In the genomic region with DNA sequence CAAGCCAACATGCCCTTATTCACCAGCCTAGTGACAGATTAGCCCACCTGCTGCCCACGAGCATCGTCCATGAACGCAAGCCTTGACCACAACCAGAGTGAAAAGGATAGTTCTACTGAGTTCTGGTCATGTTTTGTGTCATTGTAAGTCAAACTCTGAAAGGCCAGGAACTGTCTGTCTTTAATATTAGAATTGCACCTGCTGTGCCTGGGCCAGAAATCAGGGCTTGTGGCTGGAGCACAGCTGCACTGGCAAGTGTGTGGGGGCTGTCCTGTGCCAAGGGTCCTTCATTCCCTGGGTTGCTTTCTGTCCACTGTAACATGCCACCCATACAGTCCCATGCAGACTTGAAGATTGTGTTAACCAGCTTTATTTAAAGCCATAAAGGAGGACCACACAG, we compare ENCODE assay signal across 28 mouse cellular contexts.
"Had no signal": no experiment of that assay in that cellular context is flagged by ENCODE, and none has a peak within 500 bp of the region (broad histone marks: within the 10 kb centered on the region; RNA-seq: fewer than 3 reads in every experiment).

No protein-coding gene starts in this region.

- H3K36me3 ChIP-seq: limb, embryonic 10.5 days; limb, embryonic 12.5 days; limb, embryonic 13.5 days; limb, embryonic 15.5 days; liver, embryonic 12.5 days; liver, embryonic 13.5 days; liver, embryonic 15.5 days; lung, embryonic 15.5 days; midbrain, embryonic 10.5 days; midbrain, embryonic 12.5 days; midbrain, embryonic 13.5 days; midbrain, embryonic 15.5 days had no signal

- H3K9ac ChIP-seq: limb, embryonic 12.5 days; limb, embryonic 13.5 days; limb, embryonic 15.5 days; liver, embryonic 12.5 days; liver, embryonic 13.5 days; liver, embryonic 14.5 days; liver, embryonic 15.5 days; liver, postnatal 0 days; lung, embryonic 14.5 days; lung, embryonic 15.5 days; midbrain, embryonic 12.5 days; midbrain, embryonic 13.5 days; midbrain, embryonic 15.5 days had no signal

- DNase-seq: left cerebral cortex, postnatal 4 days; liver; liver, embryonic 13.5 days; liver, postnatal 0 days; lung, adult 18-20 months; lung, adult 2 months; lung, postnatal 10 days; lung, postnatal 14 days; lung, postnatal 36 days; lung, postnatal 4 days; midbrain, embryonic 14.5 days had no signal

- H3K4me2 ChIP-seq: limb, embryonic 12.5 days; limb, embryonic 13.5 days; limb, embryonic 15.5 days; liver, embryonic 11.5 days; liver, embryonic 12.5 days; liver, embryonic 13.5 days; liver, embryonic 15.5 days; lung, embryonic 14.5 days; lung, embryonic 15.5 days; midbrain, embryonic 11.5 days; midbrain, embryonic 12.5 days; midbrain, embryonic 13.5 days; midbrain, embryonic 15.5 days had no signal

- H3K4me3 ChIP-seq: limb, embryonic 10.5 days; limb, embryonic 12.5 days; limb, embryonic 13.5 days; limb, embryonic 15.5 days; liver, embryonic 12.5 days; liver, embryonic 13.5 days; liver, embryonic 15.5 days; lung, embryonic 15.5 days; megakaryocyte, embryonic 14.5 days; midbrain, embryonic 10.5 days; midbrain, embryonic 12.5 days; midbrain, embryonic 13.5 days; midbrain, embryonic 15.5 days had no signal

- H3K9me3 ChIP-seq: limb, embryonic 10.5 days; limb, embryonic 12.5 days; limb, embryonic 13.5 days; limb, embryonic 15.5 days; liver, embryonic 12.5 days; liver, embryonic 13.5 days; liver, embryonic 15.5 days; lung, embryonic 15.5 days; megakaryocyte, embryonic 14.5 days; midbrain, embryonic 10.5 days; midbrain, embryonic 12.5 days; midbrain, embryonic 13.5 days; midbrain, embryonic 15.5 days had no signal

- H3K27ac ChIP-seq: limb, embryonic 10.5 days; limb, embryonic 12.5 days; limb, embryonic 13.5 days; limb, embryonic 15.5 days; liver, embryonic 12.5 days; liver, embryonic 13.5 days; liver, embryonic 14.5 days; liver, embryonic 15.5 days; lung, embryonic 15.5 days; macrophage; midbrain, embryonic 10.5 days; midbrain, embryonic 12.5 days; midbrain, embryonic 13.5 days; midbrain, embryonic 15.5 days had no signal

- H3K27me3 ChIP-seq: limb, embryonic 15.5 days; liver, embryonic 12.5 days; liver, embryonic 13.5 days; liver, embryonic 15.5 days; lung, embryonic 15.5 days; megakaryocyte, embryonic 14.5 days; midbrain, embryonic 12.5 days; midbrain, embryonic 13.5 days; midbrain, embryonic 15.5 days had no signal

- H3K4me1 ChIP-seq: liver, embryonic 15.5 days; midbrain, embryonic 10.5 days; midbrain, embryonic 12.5 days; midbrain, embryonic 13.5 days; midbrain, embryonic 15.5 days had no signal
